Mouse (Mus musculus): ENCODE results near the gene Usp4. TPM values are rescaled to one million over a fixed set of nuclear protein-coding genes. Genes with fewer than 3 reads are reported as not detected.

Usp4 gene
- total and polyA plus RNA-seq, 3 experiments = 85.4 to 128 TPM; not detected in 1

- DNase-seq (ENCODE audit: low read depth, low spot score) = peak; percentile 81
- H3K9me3 ChIP-seq (replicated peaks; ENCODE audit: insufficient read depth, low read length) = no peaks in the 10 kb centered on the region
- H3K4me1 ChIP-seq (ENCODE audit: control insufficient read depth in 1 of 2, insufficient read depth in 2 of 2, low read length in 2 of 2) = peaks cover 4 to 21% of the 10 kb centered on the region in 2 experiments; a peak in 3 of 4 replicates
- peaks cover 2 to 42% of the 10 kb centered on the region in 2 experiments; a peak in 3 of 4 replicates for H3K36me3 ChIP-seq (ENCODE audit: control insufficient read depth in 1 of 2, insufficient read depth in 2 of 2, low read length in 2 of 2)
- peak overlapping the region; percentile 99 for H3K27ac ChIP-seq (ENCODE audit: control insufficient read depth, low read depth, low read length)
- H3K9ac ChIP-seq (ENCODE audit: control insufficient read depth, low read depth, low read length, poor library complexity, severe bottlenecking) = peak overlapping the region; percentile 99
- no peaks in the 10 kb centered on the region for H3K27me3 ChIP-seq (ENCODE audit: control insufficient read depth in 1 of 2, insufficient read depth in 2 of 2, low read length in 2 of 2)
- TF ChIP-seq USF1 (IDR thresholded peaks at IDR 0.05; ENCODE audit: low read depth, low read length) = no peak
- no peak for TF ChIP-seq TAL1 (IDR thresholded peaks at IDR 0.05; ENCODE audit: low read length)
- TF ChIP-seq POLR2AphosphoS2 (IDR thresholded peaks at IDR 0.05; ENCODE audit: low read length) = no peak; the same call in 1 of the 2 replicates
- no peak for TF ChIP-seq ZNF384 (IDR thresholded peaks at IDR 0.05; ENCODE audit: low read depth, low read length)
- 0 out of 2 replicates have a peak, but pooled peaks have one; percentile 27 for TF ChIP-seq NRF1 (IDR thresholded peaks at IDR 0.05; ENCODE audit: insufficient read depth, low read depth, low read length, poor library complexity, severe bottlenecking)
- TF ChIP-seq EP300 (IDR thresholded peaks at IDR 0.05; ENCODE audit: low read depth in 1 of 2, low read length in 2 of 2) = peak in 1 of 2 experiments; percentile 23; a peak in 3 of 4 replicates
- TF ChIP-seq MAX (IDR thresholded peaks at IDR 0.05; ENCODE audit: low read length) = peak; percentile 37; the same call in 1 of the 2 replicates
- peak; percentile 97; the same call in 1 of the 2 replicates for TF ChIP-seq UBTF (IDR thresholded peaks at IDR 0.05; ENCODE audit: borderline replicate concordance, insufficient read depth, low read depth, low read length)
- TF ChIP-seq JUND (IDR thresholded peaks at IDR 0.05; ENCODE audit: low read depth, low read length) = no peak
- TF ChIP-seq ZC3H11A (IDR thresholded peaks at IDR 0.05; ENCODE audit: low read depth, low read length) = no peak
- peak; percentile 52; the same call in 1 of the 2 replicates for TF ChIP-seq SIN3A (IDR thresholded peaks at IDR 0.05; ENCODE audit: low read length)
- no peak for TF ChIP-seq POLR2AphosphoS5 (IDR thresholded peaks at IDR 0.05; ENCODE audit: borderline replicate concordance, low read depth, low read length)
- peak; percentile 93; the same call in 1 of the 2 replicates for TF ChIP-seq MAZ (IDR thresholded peaks at IDR 0.05; ENCODE audit: low read depth, low read length)
- peak in 1 of 2 experiments; percentile 9; a peak in 1 of 4 replicates for TF ChIP-seq POLR2A (IDR thresholded peaks at IDR 0.05; ENCODE audit: control insufficient read depth in 1 of 2, insufficient read depth in 1 of 2, low read depth in 1 of 2, low read length in 2 of 2, poor library complexity in 1 of 2)
- TF ChIP-seq MXI1 (IDR thresholded peaks at IDR 0.05; ENCODE audit: low read depth, low read length) = peak; percentile 74; the same call in 1 of the 2 replicates
- no peak for TF ChIP-seq MAFK (IDR thresholded peaks at IDR 0.05; ENCODE audit: borderline replicate concordance, low read depth, low read length)
- peak; percentile 58 for TF ChIP-seq ELF1 (IDR thresholded peaks at IDR 0.05; ENCODE audit: low read depth, low read length)
- no peak for TF ChIP-seq CHD1 (IDR thresholded peaks at IDR 0.05; ENCODE audit: low read depth, low read length)
- H3K79me2 ChIP-seq (ENCODE audit: control insufficient read depth, insufficient read depth, low read length, poor library complexity) = peaks cover 54% of the 10 kb centered on the region
- H3K4me3 ChIP-seq (ENCODE audit: control insufficient read depth in 1 of 2, insufficient read depth in 1 of 2, low read depth in 2 of 2, low read length in 2 of 2) = peak overlapping the region; percentile 87 to 98
These were observed 41.1 kb upstream of the Usp4 start for GRCm38 (mm10) chr9:108306571-108306980.
